ENCODE assay signal across 16 mouse cellular contexts in genomic region chr13:36564764-36565315, GRCm38 (mm10).
A peak's percentile ranks its signal among the peaks of the same experiment; 100 is the strongest.
DNase-seq lines count a peak whose midpoint lies in the region; ATAC-seq lines count a peak whose summit lies in the region.
"Had no signal": no experiment of that assay in that cellular context is flagged by ENCODE, and none has a peak within 500 bp of the region (broad histone marks: within the 10 kb centered on the region; RNA-seq: fewer than 3 reads in every experiment).

No protein-coding gene starts in this region.

- DNase-seq in forebrain, embryonic 11.5 days (ENCODE audit: low spot score): no peak
- peak; percentile 56 for DNase-seq in forebrain, embryonic 14.5 days (ENCODE audit: low spot score)
- DNase-seq in cerebellum, adult 9-10 months: no peak
- no peak for DNase-seq in adrenal gland, postnatal 4 days (ENCODE audit: low spot score in 2 of 2)
- DNase-seq in layer of hippocampus, adult 18-20 months (ENCODE audit: low spot score in 2 of 2): no peak
- DNase-seq: cerebellum, postnatal 25 days; heart, adult 18-20 months; kidney, postnatal 25 days; lung, postnatal 10 days; spleen, adult 18-20 months; thymus, adult 18-20 months had no signal

- peaks cover 7% of the 10 kb centered on the region for H3K4me1 ChIP-seq in forebrain, embryonic 11.5 days (replicated peaks; ENCODE audit: control insufficient read depth, insufficient read depth, low read length)
- peaks cover 17% of the 10 kb centered on the region for H3K4me1 ChIP-seq in forebrain, embryonic 14.5 days (ENCODE audit: control insufficient read depth, insufficient read depth, low read length)
- H3K4me1 ChIP-seq in hindbrain, embryonic 15.5 days (replicated peaks): peaks cover 23% of the 10 kb centered on the region
- peaks cover 30% of the 10 kb centered on the region for H3K4me1 ChIP-seq in midbrain, embryonic 15.5 days
- H3K4me1 ChIP-seq: embryonic facial prominence, embryonic 12.5 days; liver, embryonic 15.5 days; megakaryocyte, embryonic 14.5 days had no signal

- no peak overlapping the region for H3K4me3 ChIP-seq in forebrain, embryonic 11.5 days (ENCODE audit: low read depth, low read length)
- no peak overlapping the region for H3K4me3 ChIP-seq in forebrain, embryonic 14.5 days (ENCODE audit: low read depth, low read length)
- no peak overlapping the region for H3K4me3 ChIP-seq in hindbrain, embryonic 15.5 days
- no peak overlapping the region for H3K4me3 ChIP-seq in midbrain, embryonic 15.5 days
- H3K4me3 ChIP-seq: embryonic facial prominence, embryonic 12.5 days; liver, embryonic 15.5 days had no signal

- no peak overlapping the region for H3K4me2 ChIP-seq in forebrain, embryonic 11.5 days (ENCODE audit: low read depth, low read length, severe bottlenecking)
- H3K4me2 ChIP-seq in forebrain, embryonic 14.5 days (ENCODE audit: low read length): no peak overlapping the region
- H3K4me2 ChIP-seq in hindbrain, embryonic 15.5 days: no peak overlapping the region
- no peak overlapping the region for H3K4me2 ChIP-seq in midbrain, embryonic 15.5 days
- H3K4me2 ChIP-seq: embryonic facial prominence, embryonic 12.5 days; liver, embryonic 15.5 days had no signal

- no peaks in the 10 kb centered on the region for H3K36me3 ChIP-seq in forebrain, embryonic 11.5 days (ENCODE audit: control insufficient read depth, insufficient read depth, low read length)
- no peaks in the 10 kb centered on the region for H3K36me3 ChIP-seq in forebrain, embryonic 14.5 days (ENCODE audit: control insufficient read depth, insufficient read depth, low read length)
- H3K36me3 ChIP-seq in hindbrain, embryonic 15.5 days: no peaks in the 10 kb centered on the region
- H3K36me3 ChIP-seq in midbrain, embryonic 15.5 days (replicated peaks): no peaks in the 10 kb centered on the region
- H3K36me3 ChIP-seq: embryonic facial prominence, embryonic 12.5 days; liver, embryonic 15.5 days had no signal

- H3K9ac ChIP-seq in forebrain, embryonic 11.5 days (ENCODE audit: low read length): no peak overlapping the region
- H3K9ac ChIP-seq in forebrain, embryonic 14.5 days (ENCODE audit: low read length): no peak overlapping the region
- H3K9ac ChIP-seq in hindbrain, embryonic 15.5 days: no peak overlapping the region
- no peak overlapping the region for H3K9ac ChIP-seq in midbrain, embryonic 15.5 days
- H3K9ac ChIP-seq: embryonic facial prominence, embryonic 12.5 days; liver, embryonic 15.5 days had no signal

- H3K9me3 ChIP-seq in forebrain, embryonic 11.5 days (ENCODE audit: control insufficient read depth, low read length): no peaks in the 10 kb centered on the region
- H3K9me3 ChIP-seq in forebrain, embryonic 14.5 days (replicated peaks; ENCODE audit: control insufficient read depth, low read length): no peaks in the 10 kb centered on the region
- H3K9me3 ChIP-seq in hindbrain, embryonic 15.5 days: no peaks in the 10 kb centered on the region
- H3K9me3 ChIP-seq in midbrain, embryonic 15.5 days: no peaks in the 10 kb centered on the region
- H3K9me3 ChIP-seq: embryonic facial prominence, embryonic 12.5 days; liver, embryonic 15.5 days had no signal

- H3K27ac ChIP-seq in forebrain, embryonic 11.5 days (ENCODE audit: low read depth, low read length): no peak overlapping the region
- peak overlapping the region; percentile 52; the same call in 1 of the 2 replicates for H3K27ac ChIP-seq in forebrain, embryonic 14.5 days (ENCODE audit: low read depth, low read length)
- H3K27ac ChIP-seq in hindbrain, embryonic 15.5 days (replicated peaks): 0 out of 2 replicates have a peak overlapping the region, but pooled peaks have one; percentile 11
- H3K27ac ChIP-seq in midbrain, embryonic 15.5 days: peak overlapping the region; percentile 89
- H3K27ac ChIP-seq: embryonic facial prominence, embryonic 12.5 days; liver, embryonic 15.5 days had no signal

- peak; percentile 78 for ATAC-seq in forebrain, embryonic 11.5 days (replicated peaks; ENCODE audit: low FRiP score)
- peak; percentile 76 for ATAC-seq in forebrain, embryonic 14.5 days
- peak; percentile 47; the same call in 1 of the 2 replicates for ATAC-seq in hindbrain, embryonic 15.5 days (ENCODE audit: low FRiP score, low read depth)
- peak; percentile 40 for ATAC-seq in midbrain, embryonic 15.5 days (replicated peaks)

- WGBS in forebrain, embryonic 11.5 days: 27% methylated on average over 6 of the region's 6 CpGs
- WGBS in forebrain, embryonic 14.5 days: 3% methylated on average over 6 of the region's 6 CpGs
- 7% methylated on average over 5 of the region's 6 CpGs for WGBS in hindbrain, embryonic 15.5 days
- WGBS in midbrain, embryonic 15.5 days: 5% methylated on average over 5 of the region's 6 CpGs

- no peaks in the 10 kb centered on the region for H3K27me3 ChIP-seq in forebrain, embryonic 11.5 days (ENCODE audit: control insufficient read depth, insufficient read depth, low read length)
- H3K27me3 ChIP-seq in forebrain, embryonic 14.5 days (replicated peaks; ENCODE audit: control insufficient read depth, insufficient read depth, low read length): no peaks in the 10 kb centered on the region
- H3K27me3 ChIP-seq in hindbrain, embryonic 15.5 days: no peaks in the 10 kb centered on the region
- no peaks in the 10 kb centered on the region for H3K27me3 ChIP-seq in midbrain, embryonic 15.5 days (replicated peaks)
- H3K27me3 ChIP-seq: embryonic facial prominence, embryonic 12.5 days; liver, embryonic 15.5 days had no signal
